Mouse (Mus musculus): ENCODE measurements around the gene Crb2.

The Crb2 gene

GRCm38 (mm10) chr2:37776016-37776415 is at the start of gene Crb2:
TSS of gene Crb2 (plus strand) at chr2:37776249.
- no peak for DNase-seq

- no peak for DNase-seq
These were observed 44.7 kb upstream of the Crb2 start for GRCm38 (mm10) chr2:37731241-37731801.

DNA sequence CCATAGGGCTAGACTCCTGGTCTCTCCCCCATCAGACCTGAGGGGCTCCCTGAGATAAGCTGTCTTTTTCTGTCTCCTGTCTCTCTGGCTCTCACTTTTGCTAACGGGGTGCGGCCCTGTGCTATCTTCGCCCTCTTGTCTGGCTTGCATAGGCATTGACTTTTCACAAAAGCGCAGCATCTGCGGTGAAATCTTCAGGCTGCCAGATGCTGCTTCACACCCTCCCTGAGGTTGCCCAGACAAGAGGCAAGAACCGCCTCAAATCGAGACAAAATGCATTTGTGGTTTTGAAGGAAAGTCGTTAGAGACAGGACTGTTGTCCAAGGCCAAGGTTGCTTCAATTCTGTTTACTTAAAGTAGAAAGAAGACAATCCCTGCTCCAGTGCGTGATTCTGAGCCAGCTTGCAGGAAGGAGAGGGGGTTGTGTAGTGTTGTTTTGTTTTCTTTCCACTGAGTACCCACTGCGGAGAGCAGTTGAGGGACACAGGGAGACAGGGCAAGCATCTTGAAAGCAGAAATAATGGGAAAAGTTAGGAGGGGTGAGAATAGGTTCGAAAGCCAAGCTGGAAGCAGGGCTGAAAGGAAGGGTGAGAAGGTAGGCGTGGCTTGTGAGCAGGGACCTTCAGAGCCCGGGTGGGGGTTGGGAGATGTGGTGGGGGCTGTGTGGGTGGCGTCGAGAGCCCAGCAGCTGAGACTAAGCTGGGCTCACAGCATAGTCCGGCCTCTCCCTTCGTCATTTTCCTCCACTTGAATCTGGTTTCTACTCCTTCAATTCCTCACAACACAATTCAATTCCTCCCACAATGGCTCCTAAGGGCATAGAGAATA is 40.9 kb upstream of the Crb2 start:
- DNase-seq, result peak; percentile 14

GRCm38 (mm10) chr2:37735807-37736188 is 40.3 kb upstream of the Crb2 start:
- DNase-seq, result no peak

DNA sequence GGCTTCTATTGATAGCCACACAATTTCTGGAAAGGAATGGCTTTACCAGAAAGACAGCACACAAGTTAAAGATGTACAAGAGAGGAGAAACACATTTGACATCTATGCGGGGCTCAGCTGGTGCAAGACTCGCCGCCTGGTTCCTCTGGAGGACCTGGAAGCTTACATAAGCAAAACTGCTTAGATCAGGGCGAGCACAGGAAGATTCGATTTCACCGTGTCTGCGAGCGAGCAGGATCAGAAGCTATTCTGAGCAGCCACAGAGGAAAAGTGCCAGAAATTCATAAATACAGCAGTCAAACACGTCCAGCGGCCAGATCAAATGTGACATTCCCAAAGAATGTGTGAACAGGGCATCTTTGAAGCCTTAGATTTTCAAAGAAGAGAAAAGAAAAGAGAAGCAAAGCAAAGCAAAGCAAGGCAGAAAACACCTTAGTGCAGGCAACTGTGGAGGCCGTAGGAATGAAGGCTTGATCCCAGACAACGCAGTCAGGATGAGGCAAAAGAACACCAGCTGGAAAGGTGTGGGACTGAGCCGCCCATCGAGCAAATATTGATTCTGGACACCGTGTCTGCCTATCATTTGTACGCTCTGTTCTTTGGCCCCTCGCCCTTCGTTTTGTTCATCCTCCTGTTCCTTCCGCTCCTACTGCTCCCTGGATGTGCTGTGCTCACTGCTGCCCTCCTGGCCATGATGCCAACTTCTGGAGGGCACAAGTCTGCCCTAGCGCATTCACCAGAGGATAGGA is 34.1 kb upstream of the Crb2 start:
- no peak for DNase-seq

- DNase-seq, result no peak
These were observed 31.2 kb upstream of the Crb2 start for GRCm38 (mm10) chr2:37744773-37745395.

- DNase-seq, result no peak
These were observed 29.6 kb upstream of the Crb2 start for GRCm38 (mm10) chr2:37746293-37747049.

DNA sequence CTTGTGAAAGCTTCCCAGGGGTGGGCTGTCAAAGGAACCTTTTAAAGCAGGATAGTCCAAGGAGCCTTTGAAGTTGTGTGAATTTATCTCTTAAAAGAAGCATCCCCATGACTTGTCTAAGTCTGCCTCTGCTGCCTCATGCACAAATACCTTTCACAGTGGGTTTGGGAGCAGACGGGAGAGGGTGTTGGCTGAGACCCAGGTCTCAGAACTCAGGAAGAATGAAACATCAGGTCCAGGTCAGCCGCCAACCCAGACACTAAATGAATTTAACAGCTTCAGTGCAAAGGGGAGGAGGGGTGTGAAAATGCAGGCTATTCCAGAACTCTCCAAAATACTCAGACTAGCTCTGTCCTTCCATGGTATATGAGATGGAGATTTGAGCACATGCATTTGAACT is 28.1 kb upstream of the Crb2 start:
- DNase-seq, result no peak

- DNase-seq, result peak; percentile 59
These were observed 27.5 kb upstream of the Crb2 start for GRCm38 (mm10) chr2:37748442-37749066.

DNA sequence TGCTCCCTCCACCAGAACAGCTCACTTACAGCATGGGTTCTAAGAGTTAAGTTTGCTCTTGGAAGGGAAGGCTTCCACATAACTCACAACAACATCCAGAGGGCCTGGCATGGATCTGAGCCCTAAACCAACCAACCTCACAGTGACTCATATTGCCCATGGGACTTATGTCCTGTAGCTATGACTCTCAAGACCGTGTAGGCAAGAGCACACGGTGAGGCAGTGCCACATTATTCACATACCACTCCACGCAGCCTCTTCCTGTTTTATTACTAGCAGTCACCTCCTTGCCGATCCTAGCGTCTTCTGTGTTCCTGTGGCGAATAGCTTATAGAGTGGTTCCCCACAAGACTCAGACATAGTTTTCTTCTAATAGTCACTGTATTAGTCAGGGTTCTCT is 26.7 kb upstream of the Crb2 start:
- no peak for DNase-seq

- DNase-seq, result no peak
These were observed 24.9 kb upstream of the Crb2 start for GRCm38 (mm10) chr2:37751114-37751513.

- DNase-seq, result no peak
These were observed 19.7 kb upstream of the Crb2 start for GRCm38 (mm10) chr2:37756220-37756930.

- no peak for DNase-seq
These were observed 19.0 kb upstream of the Crb2 start for GRCm38 (mm10) chr2:37757016-37757415.

GRCm38 (mm10) chr2:37757784-37758183 is 18.3 kb upstream of the Crb2 start:
- no peak for DNase-seq

- peak; percentile 32 for DNase-seq
These were observed 17.6 kb upstream of the Crb2 start for GRCm38 (mm10) chr2:37758343-37759015.

DNA sequence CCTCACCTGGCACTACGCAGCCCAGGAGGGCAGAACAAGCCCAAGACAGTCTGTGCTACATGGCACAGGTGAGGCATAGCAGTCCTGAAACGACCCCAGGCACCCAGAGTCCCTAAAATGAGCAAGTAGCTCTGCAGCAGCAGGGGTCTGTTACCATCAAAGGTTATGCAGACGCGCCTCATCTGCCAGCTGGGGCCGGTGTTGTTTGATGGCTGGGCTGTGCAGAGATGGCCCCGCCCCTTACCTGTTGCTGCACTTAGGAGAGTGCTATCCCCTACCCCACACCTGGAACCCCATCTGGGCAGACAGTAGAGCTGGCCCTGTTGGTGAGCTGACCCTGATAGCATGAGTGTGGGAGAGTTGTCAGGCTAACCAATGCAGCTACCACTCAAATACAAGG is 15.4 kb upstream of the Crb2 start:
- no peak for DNase-seq

DNA sequence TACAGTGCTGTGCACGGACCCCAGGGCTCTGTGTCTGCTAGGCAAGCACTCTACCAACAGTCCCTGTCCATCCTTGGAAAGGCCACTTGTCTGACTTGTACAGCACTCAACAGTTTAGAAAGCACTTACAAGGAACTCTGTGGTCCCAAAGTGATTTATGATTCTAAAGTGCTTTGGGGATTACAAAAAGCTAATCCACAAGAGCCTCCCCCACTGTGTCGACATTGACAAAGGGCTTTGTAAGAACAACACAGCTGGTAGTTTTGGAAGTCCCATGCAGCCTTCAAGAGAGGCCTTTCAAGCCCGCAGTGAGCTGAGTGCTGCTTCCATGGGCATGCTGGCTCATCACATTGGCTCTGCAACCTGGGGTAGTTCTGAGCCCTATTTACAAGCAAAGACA is 12.4 kb upstream of the Crb2 start:
- DNase-seq, result no peak

DNA sequence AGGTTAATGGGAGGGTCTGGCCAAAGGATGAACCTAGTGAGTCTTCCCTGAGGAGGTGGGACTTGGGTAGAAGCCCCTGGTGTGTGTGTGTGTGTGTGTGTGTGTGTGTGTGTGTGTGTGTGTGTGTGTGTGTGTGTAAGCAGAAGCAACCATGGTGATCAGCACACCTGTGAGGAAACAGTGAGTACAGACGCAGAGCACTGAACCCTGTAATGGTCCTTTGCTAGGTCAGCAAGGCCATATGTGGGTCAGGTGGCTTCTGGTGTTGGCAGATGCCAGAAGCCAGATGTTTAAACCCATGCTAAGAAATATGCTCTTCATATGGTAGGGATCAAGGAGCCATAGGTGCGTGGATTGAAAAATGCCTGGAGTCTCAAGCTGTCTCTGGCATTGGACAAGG is 11.5 kb upstream of the Crb2 start:
- DNase-seq, result no peak

DNA sequence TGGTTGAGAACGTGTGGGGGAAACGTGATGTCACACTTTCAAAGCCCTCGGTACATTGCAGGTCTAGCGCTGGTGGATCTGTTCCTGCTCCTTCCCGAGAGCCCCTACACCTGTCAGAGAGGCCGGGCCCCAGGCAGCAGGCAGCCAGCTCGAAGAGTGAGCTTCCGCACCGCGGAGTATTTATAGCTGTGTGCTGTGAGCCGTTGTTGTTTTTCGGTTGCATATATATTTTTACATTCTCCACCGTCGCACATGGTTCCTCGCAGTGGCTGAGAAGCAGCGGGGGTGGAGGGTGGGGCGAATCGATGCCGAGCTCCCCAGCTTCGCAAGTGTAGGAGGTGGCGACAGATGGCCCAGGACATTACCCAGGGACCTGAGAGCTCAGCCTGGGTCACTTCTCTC is 11.0 kb upstream of the Crb2 start:
- no peak for DNase-seq

- peak; percentile 34 for DNase-seq
These were observed 9.9 kb upstream of the Crb2 start for GRCm38 (mm10) chr2:37766027-37766761.
